Mouse (Mus musculus): ENCODE results near the gene Arl10. TPM values are rescaled to one million over a fixed set of nuclear protein-coding genes. Genes with fewer than 3 reads are reported as not detected.
"Not testable (repeated sequence)": the region's sequence is repeated elsewhere in the genome, so short reads cannot be mapped to it uniquely, and the experiment has no call there.

Gene Arl10
- polyA plus RNA-seq, 1 experiment = 30.8 TPM

DNA sequence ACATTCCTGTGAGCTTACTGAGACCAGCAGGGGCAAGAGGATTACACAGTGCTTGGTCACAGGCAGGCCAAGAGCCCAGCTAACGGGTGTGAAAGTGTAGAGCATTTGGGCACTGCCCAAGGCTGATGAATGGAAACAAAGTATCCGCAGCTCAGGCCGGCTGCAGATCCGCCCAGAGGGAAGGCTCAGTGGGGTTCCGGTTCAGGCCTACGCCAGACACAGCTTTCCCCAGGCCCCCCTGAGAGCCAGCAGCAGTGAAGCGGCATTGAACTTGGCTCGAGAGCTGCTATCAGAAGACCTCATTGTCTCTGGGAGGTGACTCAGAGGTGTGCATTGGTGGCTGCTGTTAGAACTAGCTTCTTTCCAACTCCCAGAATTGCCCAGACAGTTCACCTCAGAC, 33.9 kb downstream of the Arl10 start:
- no peak for TF ChIP-seq POLR2A (IDR thresholded peaks at IDR 0.05; ENCODE audit: borderline replicate concordance, extremely low read depth, low read depth, low read length)
- no peak for TF ChIP-seq CTCF (IDR thresholded peaks at IDR 0.05; ENCODE audit: insufficient read depth, low read length)
- H3K4me3 ChIP-seq (replicated peaks; ENCODE audit: extremely low read depth, low read depth, low read length) = peak overlapping the region; percentile 6
- H3K4me1 ChIP-seq (ENCODE audit: control insufficient read depth, insufficient read depth, low read length) = peaks cover 8% of the 10 kb centered on the region
- DNase-seq = no peak
- WGBS = 45% methylated on average over 8 of the region's 8 CpGs

- TF ChIP-seq POLR2A (IDR thresholded peaks at IDR 0.05; ENCODE audit: borderline replicate concordance, extremely low read depth, low read depth, low read length) (no peak), CTCF (IDR thresholded peaks at IDR 0.05; ENCODE audit: insufficient read depth, low read length) (no peak)
- DNase-seq = no peak
- peaks cover 8% of the 10 kb centered on the region for H3K4me1 ChIP-seq (ENCODE audit: control insufficient read depth, insufficient read depth, low read length)
- H3K4me3 ChIP-seq (replicated peaks; ENCODE audit: extremely low read depth, low read depth, low read length) = no peak overlapping the region
- WGBS = 36% methylated on average over 1 of the region's 1 CpGs
These were observed 34.5 kb downstream of the Arl10 start for GRCm38 (mm10) chr13:54609301-54609700.

DNA sequence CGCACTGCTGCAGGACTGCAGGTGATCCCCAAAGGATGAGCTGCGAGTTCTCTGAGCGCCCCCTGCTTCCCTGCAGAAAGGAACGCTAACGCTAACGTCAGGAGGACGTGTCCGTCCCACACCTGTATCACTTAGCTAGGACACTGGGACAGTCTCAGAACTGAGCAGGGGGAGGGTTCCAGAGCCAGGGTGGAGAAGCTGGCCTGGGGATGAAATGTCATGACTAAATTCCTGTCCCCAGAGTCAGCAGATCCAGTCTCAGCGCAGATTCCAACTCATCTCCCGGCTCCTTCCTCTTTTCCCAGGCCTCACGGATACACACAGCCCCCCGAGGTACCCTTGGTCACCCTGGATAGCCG, 35.8 kb downstream of the Arl10 start:
- Histone ChIP-seq H3K4me1 (ENCODE audit: control insufficient read depth, insufficient read depth, low read length) (peaks cover 7% of the 10 kb centered on the region), H3K4me3 (replicated peaks; ENCODE audit: extremely low read depth, low read depth, low read length) (peak overlapping the region; percentile 70)
- no peak for DNase-seq
- TF ChIP-seq CTCF (IDR thresholded peaks at IDR 0.05; ENCODE audit: insufficient read depth, low read length) = no peak
- TF ChIP-seq POLR2A (IDR thresholded peaks at IDR 0.05; ENCODE audit: borderline replicate concordance, extremely low read depth, low read depth, low read length) = no peak
- 11% methylated on average over 13 of the region's 13 CpGs for WGBS

- DNase-seq = peak; percentile 94
These were observed 36.3 kb downstream of the Arl10 start, which contains the start of gene Cltb for GRCm38 (mm10) chr13:54610972-54611754. Gene Cltb, minus strand, starts transcription at chr13:54611344.

GRCm38 (mm10) chr13:54613141-54613540, 38.3 kb downstream of the Arl10 start:
- not testable (repeated sequence) for H3K4me1 ChIP-seq (ENCODE audit: control insufficient read depth, insufficient read depth, low read length); H3K4me3 ChIP-seq (replicated peaks; ENCODE audit: extremely low read depth, low read depth, low read length); DNase-seq
- 75% methylated on average over 8 of the region's 8 CpGs for whole genome bisulfite sequencing

More at GRCm38 (mm10) chr13:54610972-54611754, 36.3 kb downstream of the Arl10 start, which contains the start of gene Cltb:
- TF ChIP-seq CTCF (IDR thresholded peaks at IDR 0.05; ENCODE audit: insufficient read depth, low read length) (no peak), POLR2A (IDR thresholded peaks at IDR 0.05; ENCODE audit: borderline replicate concordance, extremely low read depth, low read depth, low read length) (peak; percentile 65; the same call in 1 of the 2 replicates)
- WGBS = under 1% methylated on average over 66 of the region's 66 CpGs
- Histone ChIP-seq H3K4me1 (ENCODE audit: control insufficient read depth, insufficient read depth, low read length) (peaks cover 5% of the 10 kb centered on the region; the same call in 1 of the 2 replicates), H3K4me3 (replicated peaks; ENCODE audit: extremely low read depth, low read depth, low read length) (peak within 1 kb of the TSS; percentile 70)

GRCm38 (mm10) chr13:54616307-54616706, 41.5 kb downstream of the Arl10 start:
- 81% methylated on average over 8 of the region's 8 CpGs for WGBS
- no peaks in the 10 kb centered on the region for H3K4me1 ChIP-seq (ENCODE audit: control insufficient read depth, insufficient read depth, low read length)
- TF ChIP-seq CTCF (IDR thresholded peaks at IDR 0.05; ENCODE audit: insufficient read depth, low read length) (no peak), POLR2A (IDR thresholded peaks at IDR 0.05; ENCODE audit: borderline replicate concordance, extremely low read depth, low read depth, low read length) (no peak)
- DNase-seq = no peak
- H3K4me3 ChIP-seq (replicated peaks; ENCODE audit: extremely low read depth, low read depth, low read length) = no peak overlapping the region

- TF ChIP-seq POLR2A (IDR thresholded peaks at IDR 0.05; ENCODE audit: borderline replicate concordance, extremely low read depth, low read depth, low read length) (no peak), CTCF (IDR thresholded peaks at IDR 0.05; ENCODE audit: insufficient read depth, low read length) (no peak)
- WGBS = 63% methylated on average over 6 of the region's 6 CpGs
- Histone ChIP-seq H3K4me1 (ENCODE audit: control insufficient read depth, insufficient read depth, low read length) (no peaks in the 10 kb centered on the region), H3K4me3 (replicated peaks; ENCODE audit: extremely low read depth, low read depth, low read length) (no peak overlapping the region)
- DNase-seq = no peak
These were observed 42.2 kb downstream of the Arl10 start for GRCm38 (mm10) chr13:54616998-54617397.

DNA sequence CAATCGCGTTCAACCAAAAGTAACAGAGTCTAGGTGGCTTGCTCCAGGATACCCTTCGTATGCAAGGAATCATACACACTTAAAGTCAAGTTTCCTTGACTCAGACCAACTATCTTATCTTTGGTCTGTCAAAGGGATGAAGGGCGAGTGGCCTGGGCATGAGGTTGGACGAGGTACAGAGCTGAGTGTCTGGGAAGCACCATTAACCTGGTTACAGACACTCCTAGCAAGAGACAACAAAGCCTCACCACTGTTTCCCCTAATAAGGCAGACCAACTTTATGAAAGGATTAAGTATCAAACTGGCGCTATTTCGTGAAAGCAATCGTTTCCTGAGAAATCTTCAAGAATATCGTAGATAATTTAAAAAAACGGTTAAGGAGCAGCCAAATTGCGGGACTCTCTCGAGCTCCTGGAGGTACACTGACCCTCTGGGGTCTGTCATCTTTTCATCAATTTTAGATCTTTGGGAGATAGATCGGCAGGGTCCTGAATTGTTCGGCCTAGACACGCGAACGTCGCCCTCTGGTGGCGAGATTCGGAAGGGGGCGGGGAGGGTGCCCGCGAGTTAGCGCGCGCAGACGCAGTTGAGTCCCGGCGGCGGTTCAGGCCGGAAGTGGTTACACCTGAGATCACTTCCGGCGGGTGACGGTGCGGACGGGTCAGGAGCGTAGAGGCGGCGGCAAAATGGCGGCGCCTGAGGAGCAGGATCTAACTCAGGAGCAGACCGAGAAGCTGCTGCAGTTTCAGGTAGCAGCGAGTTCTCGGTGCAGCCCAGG, 46.5 kb downstream of the Arl10 start, which contains the start of gene Faf2:
Gene Faf2, plus strand, starts transcription at position 630 of the 778 bp plus-strand sequence.
- peak; percentile 98 for DNase-seq
- H3K4me3 ChIP-seq (replicated peaks; ENCODE audit: extremely low read depth, low read depth, low read length) = peak within 1 kb of the TSS; percentile 98
- TF ChIP-seq POLR2A (IDR thresholded peaks at IDR 0.05; ENCODE audit: borderline replicate concordance, extremely low read depth, low read depth, low read length) (peak; percentile 87; the same call in 1 of the 2 replicates), CTCF (IDR thresholded peaks at IDR 0.05; ENCODE audit: insufficient read depth, low read length) (peak; percentile 67)
- peaks cover 5% of the 10 kb centered on the region for H3K4me1 ChIP-seq (ENCODE audit: control insufficient read depth, insufficient read depth, low read length)
- 10% methylated on average over 44 of the region's 44 CpGs for WGBS

GRCm38 (mm10) chr13:54621960-54622521, 47.2 kb downstream of the Arl10 start:
- Histone ChIP-seq H3K4me3 (replicated peaks; ENCODE audit: extremely low read depth, low read depth, low read length) (peak overlapping the region; percentile 98), H3K4me1 (ENCODE audit: control insufficient read depth, insufficient read depth, low read length) (peaks cover 5% of the 10 kb centered on the region)
- WGBS = 1% methylated on average over 27 of the region's 27 CpGs
- TF ChIP-seq POLR2A (IDR thresholded peaks at IDR 0.05; ENCODE audit: borderline replicate concordance, extremely low read depth, low read depth, low read length) (no peak), CTCF (IDR thresholded peaks at IDR 0.05; ENCODE audit: insufficient read depth, low read length) (no peak)
- no peak for DNase-seq
